21 mouse cellular contexts compared by ENCODE assay signal in the genomic region with DNA sequence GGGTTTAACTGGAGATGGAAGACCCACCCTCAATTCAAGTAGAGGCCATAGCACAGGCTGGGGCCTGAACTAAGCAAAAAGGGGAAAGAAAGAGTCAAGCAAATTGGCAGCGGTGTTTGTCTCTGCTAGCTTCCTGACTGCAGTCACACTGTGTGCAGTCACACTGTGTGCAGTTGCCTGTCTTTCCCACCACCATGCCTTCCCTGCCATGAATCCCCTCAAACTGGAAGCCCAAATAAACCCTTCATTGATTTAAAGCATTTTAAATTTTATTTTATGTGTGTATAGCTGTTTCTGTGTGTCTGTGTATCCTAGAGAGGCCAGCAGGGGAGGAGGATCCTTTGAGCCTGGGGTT. TPM values are rescaled to one million over a fixed set of nuclear protein-coding genes. Genes with fewer than 3 reads are reported as not detected.
DNase-seq lines count a peak whose midpoint lies in the region; ATAC-seq and TF ChIP-seq lines count a peak whose summit lies in the region.
"Had no signal": no experiment of that assay in that cellular context is flagged by ENCODE, and none has a peak within 500 bp of the region (broad histone marks: within the 10 kb centered on the region; RNA-seq: fewer than 3 reads in every experiment).

No protein-coding gene starts in this region.

- no peaks in the 10 kb centered on the region for H3K36me3 ChIP-seq in heart, embryonic 10.5 days
- H3K36me3 ChIP-seq in CH12.LX (replicated peaks in 1 of 2; ENCODE audit: control insufficient read depth in 1 of 2, insufficient read depth in 1 of 2, low read length in 1 of 2) (no peaks in the 10 kb centered on the region), MEL (ENCODE audit: control insufficient read depth in 1 of 2, insufficient read depth in 2 of 2, low read length in 2 of 2) (no peaks in the 10 kb centered on the region)
- H3K36me3 ChIP-seq in lung, postnatal 0 days (ENCODE audit: insufficient read depth, low read length): no peaks in the 10 kb centered on the region

- TF ChIP-seq RAD21 in CH12.LX (IDR thresholded peaks at IDR 0.05; ENCODE audit: low read depth, low read length) (no peak), MEL (IDR thresholded peaks at IDR 0.05; ENCODE audit: low read depth, low read length) (no peak)

- no peak overlapping the region for H3K9ac ChIP-seq in CH12.LX (ENCODE audit: insufficient read depth, low read depth)
- no peak overlapping the region for H3K9ac ChIP-seq in MEL (ENCODE audit: control insufficient read depth, low read depth, low read length, poor library complexity, severe bottlenecking)
- no peak overlapping the region for H3K9ac ChIP-seq in lung, postnatal 0 days (replicated peaks; ENCODE audit: low read depth)

- no peaks in the 10 kb centered on the region for H3K9me3 ChIP-seq in heart, embryonic 10.5 days
- no peaks in the 10 kb centered on the region for H3K9me3 ChIP-seq in CH12.LX (replicated peaks; ENCODE audit: low read length)
- H3K9me3 ChIP-seq in MEL (replicated peaks; ENCODE audit: insufficient read depth, low read length): no peaks in the 10 kb centered on the region
- no peaks in the 10 kb centered on the region for H3K9me3 ChIP-seq in lung, postnatal 0 days (ENCODE audit: low read length)
- H3K9me3 ChIP-seq: G1E had no signal

- H3K4me1 ChIP-seq in heart, embryonic 10.5 days: no peaks in the 10 kb centered on the region
- no peaks in the 10 kb centered on the region; a peak in 1 of 4 replicates for H3K4me1 ChIP-seq in CH12.LX (ENCODE audit: control insufficient read depth in 1 of 2, insufficient read depth in 2 of 2)
- no peaks in the 10 kb centered on the region for H3K4me1 ChIP-seq in MEL (ENCODE audit: control insufficient read depth in 1 of 2, insufficient read depth in 2 of 2, low read length in 2 of 2)
- no peaks in the 10 kb centered on the region for H3K4me1 ChIP-seq in lung, postnatal 0 days (ENCODE audit: insufficient read depth, low read depth, low read length)

- TF ChIP-seq CTCF in CH12.LX (conservative IDR thresholded peaks at IDR 0.05 in 1 of 2, IDR thresholded peaks at IDR 0.05 in 1 of 2; ENCODE audit: low read depth in 2 of 2, low read length in 2 of 2) (no peak), MEL (IDR thresholded peaks at IDR 0.05 in 2 of 3, conservative IDR thresholded peaks at IDR 0.05 in 1 of 3; ENCODE audit: control insufficient read depth in 1 of 3, insufficient read depth in 1 of 3, low read depth in 2 of 3, low read length in 3 of 3, poor library complexity in 1 of 3, severe bottlenecking in 1 of 3) (no peak)
- no peak for TF ChIP-seq CTCF in lung, postnatal 0 days (IDR thresholded peaks at IDR 0.05)

- no peak for ATAC-seq in lung, postnatal 0 days
- ATAC-seq: activated CD4-positive, CD25-positive, alpha-beta regulatory T cell, adult 4 months; CD4-positive, CD25-positive, alpha-beta regulatory T cell, adult 4 months; Patski had no signal

- H3K27ac ChIP-seq in heart, embryonic 10.5 days: no peak overlapping the region
- no peak overlapping the region for H3K27ac ChIP-seq in CH12.LX (ENCODE audit: insufficient read depth, low read depth)
- no peak overlapping the region for H3K27ac ChIP-seq in MEL (ENCODE audit: control insufficient read depth, low read depth, low read length)
- H3K27ac ChIP-seq in lung, postnatal 0 days (ENCODE audit: low read length): no peak overlapping the region

- WGBS in heart, embryonic 10.5 days: 100% methylated on average over 1 of the region's 1 CpGs
- WGBS in lung, postnatal 0 days: 100% methylated on average over 1 of the region's 1 CpGs

- no peak overlapping the region for H3K4me3 ChIP-seq in heart, embryonic 10.5 days
- no peak overlapping the region for H3K4me3 ChIP-seq in CH12.LX (replicated peaks in 1 of 3; ENCODE audit: low read depth in 2 of 3, low read length in 2 of 3, poor library complexity in 1 of 3)
- no peak overlapping the region for H3K4me3 ChIP-seq in MEL (ENCODE audit: control insufficient read depth in 1 of 2, insufficient read depth in 1 of 2, low read depth in 2 of 2, low read length in 2 of 2)
- H3K4me3 ChIP-seq in lung, postnatal 0 days (ENCODE audit: low read depth, low read length): no peak overlapping the region

- H3K27me3 ChIP-seq in heart, embryonic 10.5 days (ENCODE audit: insufficient read depth, poor library complexity, severe bottlenecking): no peaks in the 10 kb centered on the region
- H3K27me3 ChIP-seq in CH12.LX (replicated peaks) (no peaks in the 10 kb centered on the region), MEL (ENCODE audit: control insufficient read depth in 1 of 2, insufficient read depth in 2 of 2, low read length in 2 of 2) (no peaks in the 10 kb centered on the region)
- H3K27me3 ChIP-seq in lung, postnatal 0 days (replicated peaks; ENCODE audit: insufficient read depth, low read length): no peaks in the 10 kb centered on the region
- H3K27me3 ChIP-seq: Patski had no signal

- no peak for TF ChIP-seq POLR2A in CH12.LX (IDR thresholded peaks at IDR 0.05; ENCODE audit: low read depth, low read length)
- TF ChIP-seq POLR2A in MEL (IDR thresholded peaks at IDR 0.05; ENCODE audit: control insufficient read depth in 1 of 2, insufficient read depth in 1 of 2, low read depth in 1 of 2, low read length in 2 of 2, poor library complexity in 1 of 2): no peak

- H3K4me2 ChIP-seq in CH12.LX (ENCODE audit: insufficient read depth, low read depth, poor library complexity, severe bottlenecking): no peak overlapping the region
- H3K4me2 ChIP-seq in lung, postnatal 0 days (replicated peaks; ENCODE audit: low read depth, low read length): no peak overlapping the region

- dilution Hi-C loops in CH12.LX (cut with MboI; ENCODE audit: extremely low pct_ligation_motif_present, extremely low pct_unique_long_range_greater_than_20kb, low sequenced_read_pairs): no loop called here

- DNase-seq in heart, embryonic 10.5 days (ENCODE audit: low spot score): peak; percentile 55
- no peak for DNase-seq in heart, adult 8-10 months (ENCODE audit: low spot score)
- no peak for DNase-seq in CH12.LX (ENCODE audit: extremely low read depth)
- DNase-seq in MEL (ENCODE audit: low read depth, low spot score): no peak
- DNase-seq in retina, embryonic 14.5 days (ENCODE audit: low spot score): no peak
- DNase-seq in lung, postnatal 0 days (ENCODE audit: low spot score): no peak
- DNase-seq: adrenal gland, adult 2 months; adrenal gland, adult 8-10 months; adrenal gland, postnatal 14 days; adrenal gland, postnatal 25 days; adrenal gland, postnatal 36 days; B cell, adult 2 months; cerebellum, adult 11 months; cerebellum, adult 11-12 months; cerebellum, adult 18-20 months; cerebellum, adult 2 months; cerebellum, adult 8-10 months had no signal

- H3K79me2 ChIP-seq in CH12.LX (replicated peaks; ENCODE audit: control insufficient read depth, extremely low read depth, insufficient read depth, poor library complexity, severe bottlenecking): no peaks in the 10 kb centered on the region
- H3K79me2 ChIP-seq in MEL (ENCODE audit: control insufficient read depth, insufficient read depth, low read length, poor library complexity): no peaks in the 10 kb centered on the region

- TF ChIP-seq EP300 in CH12.LX (IDR thresholded peaks at IDR 0.05; ENCODE audit: low read length): no peak
- TF ChIP-seq EP300 in MEL (IDR thresholded peaks at IDR 0.05; ENCODE audit: low read depth in 1 of 2, low read length in 2 of 2): no peak
- TF ChIP-seq EP300 in lung, postnatal 0 days (IDR thresholded peaks at IDR 0.05): no peak

- in situ Hi-C loops in CH12.LX (cut with MboI; ENCODE audit: low pct_ligation_motif_present, low pct_unique_long_range_greater_than_20kb, low sequenced_read_pairs): no loop called here

TF ChIP-seq in CH12.LX, 34 proteins besides CTCF, POLR2A, EP300 and RAD21:
- TF ChIP-seq ZKSCAN1 (IDR thresholded peaks at IDR 0.05; ENCODE audit: borderline replicate concordance, low read depth, low read length) (peak; percentile 59), PAX5 (IDR thresholded peaks at IDR 0.05; ENCODE audit: low read length) (no peak)
TF ChIP-seq in CH12.LX: peak in this region for 1.

TF ChIP-seq in MEL, 35 proteins besides CTCF, POLR2A, EP300 and RAD21:
- TF ChIP-seq ZKSCAN1 (IDR thresholded peaks at IDR 0.05; ENCODE audit: low read depth, low read length) (peak; percentile 92), JUND (IDR thresholded peaks at IDR 0.05; ENCODE audit: low read depth, low read length) (no peak), TAL1 (IDR thresholded peaks at IDR 0.05; ENCODE audit: low read length) (no peak)
TF ChIP-seq in MEL: peak in this region for 1.

RNA-seq across cellular contexts. Expression of gene Hsdl2, which starts 6.5 kb away (rescaled TPM):
- 27.6 and 32.5 TPM in 2 replicates for polyA plus RNA-seq in heart, embryonic 10.5 days (2016; fragmentation: Nextera tagmentation; extraction: Ambion mirVana)
- total RNA-seq in heart, adult 8-10 months (2022): 100 to 1,000 TPM; 207 to 255 (median 235) TPM
- total RNA-seq in CH12.LX (2012; rRNA removed): 6.8 and 7.0 TPM in 2 replicates
- total RNA-seq in CH12.LX (2014; rRNA removed): 9.7 and 11.1 TPM in 2 replicates
- polyA plus RNA-seq in CH12.LX (2012; ENCODE audit: insufficient read length, low read depth): 9.3 and 10.4 TPM in 2 replicates
- total RNA-seq in MEL (2012; rRNA removed): 8.4 and 10.6 TPM in 2 replicates
- polyA plus RNA-seq in MEL (2012; ENCODE audit: insufficient read depth in 1 of 2, insufficient read length in 2 of 2, low read depth in 1 of 2, low replicate concordance in 2 of 2, missing spikeins in 1 of 2): 10 to 100 TPM in 1 of 2 experiments, not detected in 1; 15.0 TPM
- 21.7 and 24.4 TPM in 2 replicates for polyA plus RNA-seq in lung, postnatal 0 days (2015; fragmentation: Nextera tagmentation; extraction: Ambion mirVana)

RNA-seq across cellular contexts. Expression of gene E130308A19Rik, which starts 38.2 kb away (rescaled TPM):
- 31.0 and 37.3 TPM in 2 replicates for polyA plus RNA-seq in heart, embryonic 10.5 days (2016; fragmentation: Nextera tagmentation; extraction: Ambion mirVana)
- 1 to 10 TPM; 6.2 to 7.7 (median 7.2) TPM for total RNA-seq in heart, adult 8-10 months (2022)
- total RNA-seq in CH12.LX (2012; rRNA removed) (2.4 and 3.4 TPM in 2 replicates), CH12.LX (2014; rRNA removed) (2.3 and 2.4 TPM in 2 replicates), MEL (2012; rRNA removed) (4.0 and 5.6 TPM in 2 replicates)
- polyA plus RNA-seq in CH12.LX (2012; ENCODE audit: insufficient read length, low read depth) (2.3 and 3.1 TPM in 2 replicates), MEL (2012; ENCODE audit: insufficient read depth in 1 of 2, insufficient read length in 2 of 2, low read depth in 1 of 2, low replicate concordance in 2 of 2, missing spikeins in 1 of 2) (10 to 100 TPM in 1 of 2 experiments, not detected in 1; 12.5 TPM)
- 16.4 and 16.9 TPM in 2 replicates for polyA plus RNA-seq in lung, postnatal 0 days (2015; fragmentation: Nextera tagmentation; extraction: Ambion mirVana)

RNA-seq across cellular contexts. Expression of gene Ptbp3, which starts 38.7 kb away (rescaled TPM):
- polyA plus RNA-seq in heart, embryonic 10.5 days (2016; fragmentation: Nextera tagmentation; extraction: Ambion mirVana): 38.3 and 41.3 TPM in 2 replicates
- total RNA-seq in heart, adult 8-10 months (2022): 10 to 100 TPM; 18.3 to 25.8 (median 22.7) TPM
- total RNA-seq in CH12.LX (2012; rRNA removed): 45.2 and 45.7 TPM in 2 replicates
- total RNA-seq in CH12.LX (2014; rRNA removed): 81.4 and 85.9 TPM in 2 replicates
- polyA plus RNA-seq in CH12.LX (2012; ENCODE audit: insufficient read length, low read depth): 40.3 and 48.1 TPM in 2 replicates
- total RNA-seq in MEL (2012; rRNA removed): 78.8 and 90.0 TPM in 2 replicates
- polyA plus RNA-seq in MEL (2012; ENCODE audit: insufficient read depth in 1 of 2, insufficient read length in 2 of 2, low read depth in 1 of 2, low replicate concordance in 2 of 2, missing spikeins in 1 of 2): 100 to 1,000 TPM; 121 to 315 TPM
- polyA plus RNA-seq in lung, postnatal 0 days (2015; fragmentation: Nextera tagmentation; extraction: Ambion mirVana): 38.2 and 42.0 TPM in 2 replicates
